Mouse (Mus musculus): Measurements from ENCODE around the gene Kcnab1.

Kcnab1 gene

DNA sequence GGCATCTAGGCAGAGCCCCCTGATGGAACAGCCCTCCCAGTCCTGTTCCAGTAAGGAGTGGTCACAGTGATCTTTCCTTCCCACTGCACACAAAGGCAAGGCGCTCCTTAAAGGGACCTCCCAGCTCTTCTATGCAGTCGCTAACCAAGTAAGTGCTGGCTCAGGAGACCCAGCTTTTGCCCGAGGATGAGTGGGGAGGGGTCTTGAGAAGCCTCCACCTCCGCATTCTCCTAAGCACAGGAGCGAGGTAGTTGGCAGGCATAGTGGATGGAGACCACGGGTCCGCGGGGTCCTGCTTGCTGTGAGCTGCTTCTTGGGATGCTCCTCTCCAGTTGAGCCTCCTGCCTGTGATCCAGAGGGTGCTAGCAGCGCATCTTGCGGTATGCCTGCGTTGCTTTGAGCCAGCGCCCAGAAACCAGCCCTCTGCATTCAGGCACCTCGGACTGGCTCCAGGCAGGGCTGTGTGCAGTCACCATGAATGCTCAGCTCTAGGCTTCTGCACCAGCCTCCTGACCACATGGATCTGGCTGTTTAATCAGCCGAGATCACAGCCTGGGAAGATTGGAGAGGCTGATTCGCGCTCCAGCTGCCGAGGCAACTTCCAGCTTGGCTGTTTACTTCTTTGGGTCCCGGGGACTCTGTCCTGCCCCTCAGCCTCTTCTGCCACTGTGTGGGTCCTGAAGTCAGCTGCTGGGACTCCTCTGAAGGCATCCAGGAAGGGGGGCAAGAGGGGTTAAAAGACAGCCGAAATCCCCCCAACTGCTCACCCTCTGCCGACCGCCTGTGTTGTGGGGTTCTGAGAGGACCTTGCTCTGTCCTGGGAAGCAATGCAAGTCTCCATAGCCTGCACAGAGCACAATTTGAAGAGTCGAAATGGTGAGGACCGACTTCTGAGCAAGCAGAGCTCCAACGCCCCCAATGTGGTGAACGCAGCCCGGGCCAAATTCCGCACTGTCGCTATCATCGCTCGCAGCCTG is at the start of gene Kcnab1:
Gene Kcnab1, plus strand, starts transcription at position 440 of the 977 bp plus-strand sequence.
- DNase-seq (ENCODE audit: low spot score in 2 of 2), result no peak

DNA sequence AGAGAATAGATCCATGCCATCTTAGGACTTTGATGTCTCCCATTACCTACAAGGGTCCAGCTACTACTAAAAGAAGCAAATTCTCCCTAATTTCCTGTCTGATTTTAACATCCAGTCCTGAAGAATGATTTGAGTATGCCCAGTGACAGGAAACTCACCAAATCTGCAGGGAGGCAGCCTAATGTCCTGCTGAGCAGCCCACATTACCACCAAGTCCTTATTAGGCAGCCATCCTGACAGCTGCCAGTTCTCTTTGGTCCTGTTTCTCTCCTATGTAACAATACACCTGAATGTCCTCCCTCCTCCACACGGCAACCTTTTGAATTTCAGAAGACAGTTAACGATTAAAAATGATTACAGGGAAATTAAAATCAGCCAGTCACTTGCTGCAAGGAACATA is 20.9 kb upstream of the Kcnab1 start:
- no peak for DNase-seq (ENCODE audit: low spot score in 2 of 2)

DNA sequence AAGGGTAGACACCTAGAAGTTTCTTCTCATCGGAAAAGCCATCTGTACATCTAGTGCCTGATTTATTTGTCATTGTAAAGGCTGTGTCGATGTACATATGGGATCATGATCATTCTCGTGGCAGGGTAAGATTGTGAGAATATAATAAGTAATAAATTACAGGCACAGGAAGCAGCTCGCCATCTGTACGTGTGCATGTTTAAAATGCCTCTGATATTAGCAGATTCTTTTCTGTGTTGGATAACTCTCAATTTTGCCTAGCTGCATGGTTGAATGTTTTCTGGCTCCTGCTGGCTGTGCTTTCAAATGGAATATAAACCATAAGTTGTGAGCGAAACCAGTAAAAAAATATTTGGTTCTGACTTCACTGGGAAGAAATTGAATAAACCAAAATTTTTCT is 5.1 kb upstream of the Kcnab1 start:
- no peak for DNase-seq (ENCODE audit: low spot score in 2 of 2)

DNA sequence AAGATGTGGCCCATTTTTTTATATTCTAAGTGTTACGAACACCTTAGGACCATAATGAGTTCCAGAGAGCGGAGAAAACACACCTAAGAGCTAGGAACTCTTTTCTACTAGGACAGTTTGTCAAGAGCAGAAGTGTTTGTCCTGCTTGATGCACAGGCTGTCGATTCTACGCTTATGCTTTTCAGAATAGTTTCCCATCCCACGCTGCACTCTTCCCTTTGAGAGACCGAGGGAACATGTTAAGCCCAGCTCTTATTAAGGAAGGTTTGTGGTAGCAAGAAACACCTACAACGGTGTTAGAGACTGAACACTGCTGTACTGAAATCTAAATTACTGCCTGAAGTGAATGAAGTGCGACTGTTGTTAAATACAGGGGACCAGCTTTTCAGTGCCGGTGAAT is 1.0 kb downstream of the Kcnab1 start:
- no peak for DNase-seq (ENCODE audit: low spot score in 2 of 2)

DNA sequence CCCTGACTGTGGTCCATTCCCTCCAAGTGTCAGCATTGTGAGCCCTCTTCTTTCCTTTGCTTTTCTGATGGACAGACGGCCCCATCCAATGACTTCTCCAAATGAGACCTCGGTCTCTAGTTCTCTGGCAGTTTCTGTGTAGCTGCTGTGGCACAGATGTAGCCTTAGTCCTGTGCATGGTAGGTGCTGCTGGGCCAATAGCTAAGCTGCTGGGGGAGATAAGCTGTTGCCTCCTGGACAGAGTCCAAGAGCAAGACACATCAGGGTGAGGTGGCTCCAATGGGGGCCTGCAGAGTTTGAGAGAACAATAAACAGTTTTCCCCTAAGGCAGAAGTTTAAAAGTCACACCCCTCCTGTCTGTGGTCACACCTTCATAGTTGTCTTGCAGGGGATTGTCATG is 2.0 kb downstream of the Kcnab1 start:
- no peak for DNase-seq (ENCODE audit: low spot score in 2 of 2)

DNA sequence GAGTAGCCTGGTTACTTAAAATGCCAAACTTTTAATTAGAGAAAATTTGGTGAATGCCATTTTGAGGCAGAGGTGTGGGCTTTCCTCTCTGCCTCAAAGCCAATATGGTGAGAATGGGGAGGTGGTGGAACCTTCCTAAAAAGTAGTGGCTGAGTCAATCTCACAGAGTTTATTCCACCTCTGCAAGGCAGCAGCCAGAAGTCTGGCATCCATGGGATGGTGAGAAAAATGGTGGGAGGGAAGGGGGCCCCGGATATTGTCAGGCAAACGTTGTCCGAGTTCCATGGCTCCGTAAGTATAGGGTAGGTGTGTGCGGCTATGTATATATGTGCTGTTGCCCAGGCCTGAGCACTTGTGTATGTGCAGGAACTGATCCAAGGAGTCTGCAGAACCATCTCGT is 6.0 kb downstream of the Kcnab1 start:
- DNase-seq (ENCODE audit: low spot score in 2 of 2), result no peak

DNA sequence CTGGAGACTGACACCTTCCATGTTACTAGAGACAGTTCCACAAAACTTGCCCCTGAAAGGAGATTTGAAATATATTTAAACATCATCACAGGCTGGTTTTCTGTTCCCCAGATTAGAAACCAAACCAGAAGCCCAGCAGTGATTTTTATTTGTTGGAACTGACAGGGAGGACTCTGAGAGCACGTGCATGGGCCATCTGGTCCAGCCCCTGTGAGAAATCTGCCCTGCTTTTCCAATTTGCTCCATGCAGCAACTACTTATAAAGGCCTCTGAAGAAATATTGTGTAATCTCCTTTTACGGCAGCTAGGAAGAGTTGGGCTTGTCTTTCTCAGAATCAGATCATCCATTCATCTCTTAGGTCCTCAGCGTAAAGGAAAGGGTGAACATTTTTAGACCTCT is 7.8 kb downstream of the Kcnab1 start:
- no peak for DNase-seq (ENCODE audit: low spot score in 2 of 2)

DNA sequence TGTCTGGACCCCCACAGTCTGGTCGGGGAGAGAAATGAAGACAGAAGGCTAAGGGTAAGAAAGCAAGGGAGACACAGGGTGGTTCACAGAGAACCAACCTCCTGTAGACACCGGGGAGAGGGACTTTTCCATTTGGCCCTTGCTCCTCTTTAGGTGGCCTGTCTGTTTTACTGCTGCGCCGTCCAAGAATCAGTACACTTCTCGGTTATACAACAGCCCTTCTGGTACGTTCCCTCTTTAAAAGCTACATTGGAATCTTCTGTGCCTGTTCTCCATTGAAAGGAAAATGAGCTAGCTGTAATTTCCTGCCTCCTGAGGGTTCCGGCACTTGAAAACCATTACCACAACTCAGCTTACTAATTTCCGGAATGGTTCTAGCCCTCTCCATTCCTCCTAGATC is 8.2 kb downstream of the Kcnab1 start:
- no peak for DNase-seq (ENCODE audit: low spot score in 2 of 2)

DNA sequence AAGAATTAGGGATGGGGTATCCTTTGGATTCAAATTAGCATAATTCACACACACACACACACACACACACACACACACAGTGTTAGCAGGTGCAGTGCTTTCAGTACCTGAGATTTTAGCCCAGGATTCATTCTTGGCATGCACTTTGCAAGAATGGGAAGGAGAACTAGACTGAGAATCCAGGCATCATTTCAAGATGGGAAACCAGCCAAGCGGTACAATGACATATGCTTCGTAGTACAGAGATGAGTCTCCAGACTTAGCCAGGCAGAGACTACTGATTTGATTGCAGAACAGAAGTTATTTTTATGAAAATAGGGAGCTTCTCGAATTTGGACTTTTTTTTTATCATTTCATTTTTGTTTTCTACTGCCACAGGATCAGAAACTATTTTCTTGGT is 15.8 kb downstream of the Kcnab1 start:
- no peak for DNase-seq (ENCODE audit: low spot score in 2 of 2)

DNA sequence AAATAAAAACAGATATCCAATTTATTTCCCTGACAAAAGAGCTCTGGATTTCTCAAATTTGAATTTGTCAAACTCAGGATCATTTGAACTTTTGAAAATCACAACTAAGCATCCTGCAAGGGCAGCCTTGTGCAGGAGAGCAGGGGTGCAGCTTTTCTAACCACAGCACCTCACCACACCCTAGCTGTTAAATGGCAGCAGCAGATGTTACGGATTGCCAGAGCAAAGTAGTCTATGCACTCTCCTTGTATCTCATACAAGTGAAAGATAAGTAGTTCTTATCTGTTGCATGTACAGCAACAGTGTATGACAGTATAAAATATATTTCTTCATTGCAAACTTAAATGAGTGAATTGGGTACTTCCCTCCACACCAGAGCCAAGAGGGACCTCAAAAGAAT is 20.4 kb downstream of the Kcnab1 start:
- DNase-seq (ENCODE audit: low spot score in 2 of 2), result no peak

DNA sequence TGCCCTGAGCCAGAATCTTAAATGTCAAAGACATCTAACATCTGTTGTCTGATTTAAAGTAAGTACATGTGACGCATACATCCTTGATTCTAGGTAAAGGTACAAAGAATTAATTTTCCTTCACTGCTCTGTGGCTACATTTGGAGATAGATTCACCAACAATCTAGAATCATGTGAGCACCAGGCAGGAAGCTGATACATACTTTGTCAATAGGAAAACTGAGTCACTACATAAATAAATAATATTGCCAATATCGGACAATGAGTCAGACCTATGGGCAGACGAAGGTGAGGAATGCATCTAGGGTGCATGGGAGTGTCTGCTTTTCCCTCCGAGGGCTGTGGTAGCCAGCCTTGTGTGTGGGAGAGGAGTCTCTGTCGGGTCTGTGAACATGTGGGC is 25.7 kb downstream of the Kcnab1 start:
- DNase-seq (ENCODE audit: low spot score in 2 of 2), result no peak

DNA sequence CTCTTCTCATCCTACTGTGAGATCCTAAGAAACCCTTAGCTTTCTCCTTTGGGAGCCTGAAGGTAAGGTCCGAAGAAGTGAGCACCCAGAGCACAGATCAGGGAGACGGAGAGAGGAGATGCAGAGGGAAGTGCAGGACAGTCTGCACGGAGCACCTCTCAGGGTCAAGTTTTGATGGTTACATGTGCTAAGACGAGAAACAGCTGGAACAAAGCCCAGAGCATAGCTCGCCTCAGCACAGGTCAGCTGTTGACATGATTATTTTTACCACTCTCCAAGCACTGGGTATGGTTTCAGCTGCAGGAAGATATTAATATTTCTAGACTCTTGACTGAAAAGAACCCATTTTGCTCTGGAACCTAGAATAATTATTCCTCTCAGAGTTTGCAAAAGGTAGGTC is 27.7 kb downstream of the Kcnab1 start:
- DNase-seq (ENCODE audit: low spot score in 2 of 2), result no peak

DNA sequence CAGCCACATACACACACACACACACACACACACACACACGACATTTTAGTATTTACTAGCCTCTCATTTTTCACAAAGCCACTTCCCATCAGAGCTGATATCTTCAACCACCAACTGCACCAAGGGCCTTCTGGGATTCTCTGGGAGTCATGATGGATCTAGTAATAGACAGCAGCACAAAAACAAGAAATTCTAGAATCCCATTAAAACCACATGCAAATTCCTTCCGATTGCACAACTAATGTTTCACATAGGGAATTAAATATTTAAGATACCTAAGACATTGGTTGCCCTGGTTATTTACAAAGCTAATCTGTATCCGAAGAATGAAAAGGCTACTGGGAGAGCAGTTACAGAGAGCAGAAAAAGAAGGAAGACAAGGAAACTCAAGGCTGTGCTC is 29.6 kb downstream of the Kcnab1 start:
- no peak for DNase-seq (ENCODE audit: low spot score in 2 of 2)

DNA sequence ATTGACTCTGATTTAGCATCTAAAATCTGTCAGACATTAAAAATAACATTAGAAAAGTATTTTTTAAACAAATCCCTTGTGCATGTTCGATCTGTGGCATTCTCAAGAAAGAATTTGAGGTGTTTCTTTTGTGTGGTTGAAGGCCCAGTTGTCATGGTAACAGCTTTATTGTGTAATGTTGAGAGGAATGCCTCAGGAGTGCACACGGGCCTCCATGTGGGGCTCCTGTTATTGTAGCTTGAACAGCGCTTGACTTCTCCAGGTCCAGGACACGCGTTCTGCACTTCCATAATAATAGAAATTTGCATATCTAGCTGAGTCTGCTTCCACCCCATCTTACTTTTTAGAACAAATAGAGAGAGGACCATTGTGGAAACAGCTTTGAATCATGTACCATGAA is 36.0 kb downstream of the Kcnab1 start:
- no peak for DNase-seq (ENCODE audit: low spot score in 2 of 2)

DNA sequence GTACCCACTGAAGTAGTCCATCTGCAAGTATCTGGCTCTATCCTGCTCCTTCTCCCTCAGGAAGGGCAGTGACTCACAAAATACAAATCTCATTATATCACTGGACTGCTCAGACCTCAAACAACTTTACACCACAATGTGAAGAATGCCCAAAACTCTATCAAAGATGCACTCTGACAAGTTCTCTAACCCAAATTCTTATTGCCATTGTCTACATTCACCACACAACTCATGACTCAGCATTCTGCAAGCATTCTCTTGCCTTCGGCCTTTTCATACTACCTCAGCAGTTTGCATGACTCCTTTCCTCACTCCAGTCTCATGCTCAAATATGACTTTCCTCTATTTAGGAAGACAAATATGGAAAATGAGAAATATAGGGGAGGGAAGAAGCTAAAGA is 42.6 kb downstream of the Kcnab1 start:
- DNase-seq (ENCODE audit: low spot score in 2 of 2), result no peak

DNA sequence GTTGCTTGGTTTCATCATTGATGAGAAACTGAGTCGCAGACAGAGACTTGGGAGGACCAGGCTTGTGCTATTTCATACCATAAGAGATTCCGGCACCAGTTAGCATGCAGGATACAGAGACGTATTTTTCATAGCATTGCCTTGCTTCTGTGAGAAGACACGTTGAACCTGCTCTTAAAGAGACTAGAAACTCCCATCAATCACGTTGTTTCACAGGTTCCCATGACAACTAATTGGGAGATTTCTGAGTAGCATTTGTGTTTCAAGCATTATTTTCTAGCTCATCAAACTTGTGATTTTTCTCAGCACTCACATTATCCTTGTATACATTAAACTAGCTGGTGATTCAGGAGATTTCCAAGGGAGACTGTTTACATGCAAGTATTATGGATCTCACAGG is 63.8 kb downstream of the Kcnab1 start:
- DNase-seq (ENCODE audit: low spot score in 2 of 2), result no peak

DNA sequence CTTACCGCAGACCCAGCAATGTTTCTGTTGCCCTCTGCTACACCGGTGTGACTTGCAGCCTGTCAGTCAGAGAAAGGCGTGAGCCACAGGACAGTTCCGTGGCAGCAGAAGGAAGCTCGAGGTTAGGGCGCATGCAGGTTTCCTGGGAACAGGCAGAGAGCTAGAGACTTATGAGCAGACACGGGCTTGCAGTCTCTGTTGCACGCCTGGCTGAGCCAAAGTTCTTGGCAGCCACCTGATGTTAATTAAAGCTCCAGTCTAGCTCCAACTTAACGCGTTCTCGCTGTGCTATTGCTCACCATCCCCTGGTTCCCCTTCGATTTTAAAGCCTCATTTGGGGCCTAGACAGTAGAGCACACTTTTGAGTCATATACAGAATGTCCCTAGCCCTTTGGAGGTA is 65.4 kb downstream of the Kcnab1 start:
- DNase-seq (ENCODE audit: low spot score in 2 of 2), result no peak

DNA sequence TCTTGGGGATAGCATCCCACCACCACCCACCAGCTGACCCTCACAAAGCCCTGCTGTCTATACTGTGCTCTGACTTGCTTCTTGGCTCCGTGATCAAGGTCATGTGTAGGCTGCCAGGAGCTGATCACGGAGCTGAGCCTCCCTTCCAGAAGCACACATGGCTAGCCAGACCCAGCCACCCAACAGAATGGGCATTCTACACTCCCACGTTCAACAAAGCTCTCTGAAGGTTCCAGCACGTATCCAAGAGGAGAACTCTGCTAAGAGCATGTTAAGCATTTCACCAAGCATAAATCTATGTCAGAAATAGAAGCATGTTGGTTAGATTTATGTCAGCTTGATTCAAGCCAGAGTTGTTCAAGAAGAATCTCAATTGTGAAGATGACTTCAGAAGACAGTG is 66.6 kb downstream of the Kcnab1 start:
- no peak for DNase-seq (ENCODE audit: low spot score in 2 of 2)

DNA sequence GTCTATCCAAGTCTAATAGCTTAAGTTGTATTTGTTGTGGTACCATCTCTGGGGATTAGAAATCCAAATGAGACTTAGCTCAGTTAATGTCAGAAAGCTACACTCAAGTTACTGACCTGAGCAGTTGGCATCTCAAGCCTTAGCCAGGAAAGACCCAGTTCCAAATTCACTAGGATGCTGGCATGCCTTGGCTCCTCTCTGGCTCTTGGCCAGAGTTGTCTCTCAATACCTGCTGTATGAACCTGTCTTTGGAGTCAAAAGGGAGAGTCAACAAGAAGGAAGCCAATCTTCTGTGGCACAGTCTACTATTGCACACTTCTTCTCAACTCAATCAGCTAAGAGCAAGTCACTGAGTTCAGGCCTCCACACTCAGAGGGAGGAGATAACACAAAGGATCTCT is 67.7 kb downstream of the Kcnab1 start:
- DNase-seq (ENCODE audit: low spot score in 2 of 2), result no peak

DNA sequence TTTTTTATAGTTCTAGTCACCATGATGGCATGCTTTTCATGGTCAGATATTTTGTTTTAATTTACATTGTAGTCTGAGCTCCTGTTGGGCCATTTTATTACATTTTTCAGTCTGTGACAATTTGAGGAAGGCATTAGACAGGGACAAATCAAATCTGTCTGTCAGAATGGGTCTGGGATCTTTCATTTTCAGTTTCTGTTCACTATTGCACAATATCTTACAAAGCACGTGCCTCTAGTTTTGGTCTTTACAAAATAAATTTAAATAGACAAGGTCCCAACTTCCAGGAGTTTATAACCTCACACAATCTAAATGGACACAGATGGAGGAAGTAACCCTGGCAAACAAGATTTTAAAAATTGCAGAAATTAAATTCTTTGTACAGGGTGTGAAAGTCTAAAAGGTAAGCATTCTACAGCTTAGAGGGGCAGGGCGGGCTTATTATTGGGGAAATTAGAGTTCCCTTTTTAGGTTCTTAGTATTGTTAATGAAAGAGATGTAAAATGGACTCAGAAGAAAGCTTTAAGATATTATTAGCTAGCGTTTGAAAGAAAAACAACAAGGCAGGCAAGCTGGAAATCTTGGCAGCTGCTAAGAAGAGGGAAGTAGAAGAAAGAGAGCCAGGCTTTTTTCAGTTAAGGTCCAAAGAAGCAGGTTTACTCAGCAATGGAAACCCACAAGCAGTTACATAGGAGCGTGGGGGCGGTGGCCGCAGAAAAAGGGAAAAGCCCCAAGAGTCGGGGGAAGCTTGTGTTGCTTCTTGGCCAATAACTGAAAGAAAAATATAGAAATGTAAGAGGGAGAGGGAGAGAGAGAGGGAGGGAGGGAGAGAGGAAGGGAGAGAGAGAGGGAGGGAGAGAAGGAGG is 78.9 kb downstream of the Kcnab1 start:
- DNase-seq (ENCODE audit: low spot score in 2 of 2), result no peak

DNA sequence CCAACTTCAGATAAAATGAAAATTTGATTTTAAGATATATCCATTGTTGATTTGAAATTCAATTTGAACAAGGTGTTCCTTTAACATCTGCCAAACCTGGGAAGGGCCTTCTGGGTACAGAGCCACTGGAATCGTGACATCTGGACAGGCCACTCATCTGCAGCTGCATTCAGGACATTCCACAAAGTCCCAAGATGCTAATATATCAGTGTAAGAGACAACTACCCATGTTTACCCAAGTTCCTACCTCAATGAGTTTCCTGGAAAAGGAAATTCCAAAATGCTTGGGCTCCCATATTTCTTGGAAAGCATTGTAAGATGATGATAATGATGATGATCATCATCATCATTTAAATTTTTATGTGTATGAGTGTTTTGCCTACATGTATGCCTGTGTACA is 91.4 kb downstream of the Kcnab1 start:
- DNase-seq (ENCODE audit: low spot score in 2 of 2), result no peak

DNA sequence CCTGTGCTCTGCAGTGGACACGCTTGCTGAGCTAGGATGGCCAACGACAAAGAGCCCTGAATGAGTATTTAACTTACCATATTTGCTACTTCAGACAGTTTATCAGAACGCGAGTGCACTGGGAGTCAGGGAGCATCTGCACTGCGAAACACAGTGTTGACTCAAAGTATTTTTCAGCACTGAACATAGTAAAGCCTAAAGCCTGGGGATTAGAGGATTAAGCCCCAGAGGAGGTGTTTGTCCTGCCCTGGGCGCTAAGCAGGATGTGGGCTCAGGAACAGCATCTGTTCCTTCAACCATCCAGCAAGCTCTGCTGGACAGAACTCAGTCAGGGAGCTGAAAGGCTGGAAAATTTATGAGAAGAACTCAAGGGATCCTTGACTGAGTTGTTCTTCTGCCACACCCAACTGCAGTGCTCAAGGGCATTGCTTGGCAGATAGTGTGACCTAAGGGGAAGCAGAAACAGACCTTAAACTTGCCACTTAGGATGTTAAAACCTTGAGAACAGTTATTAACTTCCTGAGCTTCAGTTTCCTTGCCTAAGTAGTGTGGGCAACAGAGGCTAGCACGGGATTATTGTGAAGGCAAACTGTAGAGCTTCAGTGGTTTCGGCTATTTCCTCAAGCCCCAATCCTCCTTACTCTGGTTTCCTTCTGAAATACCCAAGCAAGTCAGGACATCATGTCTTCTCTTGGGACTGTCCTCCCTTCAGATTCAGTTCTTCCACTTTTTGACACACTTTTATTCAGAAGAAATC is 94.4 kb downstream of the Kcnab1 start:
- no peak for DNase-seq (ENCODE audit: low spot score in 2 of 2)

Data from spleen, postnatal 4 days (tissue).